Mouse (Mus musculus) monocyte, adult 5-6 weeks (primary cell): ENCODE measurements around the gene Pdik1l. TPM values are rescaled to one million over a fixed set of nuclear protein-coding genes. Genes with fewer than 3 reads are reported as not detected.

Experiments
- ATAC-seq: fragments of 153-309, 156-312 bp; replicated peaks from 2 replicates; pipeline ENCODE4 v1.8.0; 2017; ENCODE audit warnings: mild to moderate bottlenecking; ENCODE audit not compliant: low TSS enrichment, insufficient number of reproducible peaks, severe bottlenecking, poor library complexity, low FRiP score
- total RNA-seq: library from RNA; stranded (forward); fragments of 200-1000, 200-491, 200-594 nt; gene quantifications from 3 replicates; pipeline ENCODE4 v1.2.3, GENCODE M21; 2017

Gene Pdik1l
- total RNA-seq, result 14.7 to 25.2 TPM (median 21.5 TPM) in 3 replicates

GRCm38 (mm10) chr4:134287575-134288025 is at the start of gene Pdik1l:
TSS of gene Pdik1l (minus strand) at chr4:134287895.
- peak; percentile 71 for ATAC-seq

GRCm38 (mm10) chr4:134330281-134330680 is 42.6 kb upstream of the Pdik1l start:
- ATAC-seq, result no peak

DNA sequence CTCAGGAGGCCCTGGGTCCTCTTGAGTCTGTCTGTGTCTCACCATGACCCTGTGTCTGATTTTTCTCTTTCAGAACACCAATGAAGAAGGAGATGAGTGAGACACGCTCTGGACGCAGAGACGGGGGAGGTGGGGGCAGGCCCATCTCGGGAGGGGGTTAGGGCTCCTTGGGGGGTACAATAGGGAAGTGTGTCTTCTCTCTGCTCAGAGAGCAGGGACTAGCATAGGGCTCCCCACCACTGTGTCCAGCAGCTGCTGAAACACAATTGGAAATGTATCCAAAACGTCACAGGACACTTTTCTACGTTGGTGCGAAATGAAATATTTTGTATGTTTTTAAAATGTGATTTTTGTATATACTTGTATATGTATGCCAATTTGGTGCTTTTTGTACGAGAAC is 41.1 kb upstream of the Pdik1l start:
- ATAC-seq, result no peak

DNA sequence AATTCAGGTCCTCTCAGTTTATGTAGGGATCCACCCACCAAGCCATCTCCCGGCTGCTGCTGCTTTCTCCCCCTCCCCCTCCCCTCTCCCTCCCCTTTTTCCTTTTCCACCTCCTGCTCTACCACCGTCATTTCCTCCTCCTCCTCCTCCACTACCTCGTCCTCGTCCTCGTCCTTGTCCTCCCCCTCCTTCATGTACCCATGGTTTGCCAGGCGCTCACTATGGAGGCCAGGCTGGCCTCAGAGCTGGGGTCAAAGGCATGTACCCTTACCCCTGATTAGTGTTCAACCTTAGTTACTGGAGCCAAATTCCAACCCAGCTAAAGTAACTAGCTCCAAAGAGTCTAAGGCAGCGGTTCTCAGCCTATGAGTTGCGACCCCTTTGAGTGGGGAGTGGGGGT is 40.5 kb upstream of the Pdik1l start:
- no peak for ATAC-seq

DNA sequence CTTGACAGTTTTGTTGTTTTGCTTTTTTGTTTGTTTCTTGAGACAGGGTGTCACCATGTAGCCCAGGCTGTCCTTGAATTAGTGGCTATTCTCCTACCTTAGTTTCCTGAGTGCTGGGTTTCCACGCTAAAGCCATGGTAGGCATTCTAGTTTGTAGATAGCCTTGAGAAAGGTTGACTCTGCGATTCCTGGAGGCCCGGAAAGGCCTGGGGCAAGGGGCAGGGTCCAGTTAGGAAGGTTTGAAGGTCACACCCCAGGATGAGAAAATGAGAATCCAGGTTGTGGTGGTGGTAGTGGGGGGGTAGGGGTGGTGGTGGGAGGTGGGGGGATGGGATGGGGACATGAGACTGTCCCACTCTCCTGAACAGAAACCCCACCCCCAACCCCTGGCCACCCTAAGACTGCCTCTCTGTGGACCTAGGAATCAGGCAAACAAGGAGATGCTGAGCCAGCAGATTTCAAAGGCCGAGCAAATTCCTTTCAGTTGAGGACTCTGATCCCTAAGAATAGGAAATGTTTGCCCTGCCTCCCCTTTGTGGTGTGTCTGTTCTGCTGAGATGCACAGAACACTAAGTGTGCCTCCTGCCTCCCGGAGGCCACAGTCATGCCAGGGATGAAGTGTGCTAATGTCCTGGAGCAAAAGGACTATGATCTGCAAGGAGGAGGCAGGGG is 39.3 kb upstream of the Pdik1l start:
- no peak for ATAC-seq

DNA sequence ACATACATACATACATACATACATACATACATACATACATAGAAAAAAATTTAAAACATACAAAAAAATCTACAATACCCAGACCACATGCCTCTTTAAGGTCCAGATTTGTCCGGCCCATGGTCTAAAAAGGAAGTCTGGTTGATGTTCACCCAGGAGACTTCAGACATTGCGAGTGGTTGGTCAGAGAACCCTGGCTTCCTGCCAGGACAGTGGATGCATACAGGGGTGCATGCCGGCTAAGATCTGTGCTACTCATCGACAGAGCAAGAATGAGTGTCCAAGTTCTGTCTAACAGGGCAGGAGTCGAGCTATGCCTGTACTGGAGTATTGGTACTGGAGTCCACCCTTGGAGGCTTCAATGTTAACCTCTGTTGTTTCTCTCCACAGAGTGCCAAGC is 37.0 kb upstream of the Pdik1l start:
- ATAC-seq, result no peak

DNA sequence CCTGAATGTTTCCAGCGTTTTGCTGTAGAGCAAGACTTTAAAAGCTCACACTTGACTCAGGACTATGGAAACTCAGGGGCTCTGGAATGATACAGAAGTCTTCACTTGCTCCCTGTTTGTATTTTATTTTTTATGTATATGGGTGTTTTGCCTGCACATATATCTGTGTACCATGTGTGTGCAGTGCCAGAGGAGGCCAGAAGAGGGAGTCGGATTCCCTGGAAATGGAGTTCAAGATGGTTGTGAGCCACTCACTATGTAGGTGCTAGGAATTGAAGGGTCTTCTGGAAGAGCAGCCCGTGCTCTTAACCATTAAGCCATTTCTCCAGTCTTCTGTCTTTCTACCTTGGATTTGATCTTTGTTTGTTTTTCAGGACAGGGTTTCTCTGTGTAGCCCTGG is 33.8 kb upstream of the Pdik1l start:
- no peak for ATAC-seq

- no peak for ATAC-seq
Observed at GRCm38 (mm10) chr4:134319674-134320073, 32.0 kb upstream of the Pdik1l start.

DNA sequence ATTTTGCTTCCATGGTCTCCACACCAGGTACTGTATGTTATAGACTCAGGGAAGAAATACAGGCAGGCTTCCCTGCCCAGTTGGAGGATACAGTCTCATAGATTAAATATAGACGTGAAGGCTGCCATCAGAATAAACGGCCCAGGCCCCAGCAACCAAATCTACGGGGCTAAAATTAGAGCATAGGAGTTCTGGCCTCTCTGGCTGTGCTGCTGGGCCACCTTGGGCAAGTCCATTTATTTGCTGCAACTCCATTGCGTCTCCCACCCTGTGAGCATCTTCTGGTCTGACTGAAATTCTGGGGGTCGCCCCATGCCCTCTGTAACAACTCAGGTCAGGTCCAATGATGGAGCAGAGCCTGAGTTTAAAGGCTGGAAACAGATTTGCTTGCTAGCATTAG is 31.4 kb upstream of the Pdik1l start:
- no peak for ATAC-seq

DNA sequence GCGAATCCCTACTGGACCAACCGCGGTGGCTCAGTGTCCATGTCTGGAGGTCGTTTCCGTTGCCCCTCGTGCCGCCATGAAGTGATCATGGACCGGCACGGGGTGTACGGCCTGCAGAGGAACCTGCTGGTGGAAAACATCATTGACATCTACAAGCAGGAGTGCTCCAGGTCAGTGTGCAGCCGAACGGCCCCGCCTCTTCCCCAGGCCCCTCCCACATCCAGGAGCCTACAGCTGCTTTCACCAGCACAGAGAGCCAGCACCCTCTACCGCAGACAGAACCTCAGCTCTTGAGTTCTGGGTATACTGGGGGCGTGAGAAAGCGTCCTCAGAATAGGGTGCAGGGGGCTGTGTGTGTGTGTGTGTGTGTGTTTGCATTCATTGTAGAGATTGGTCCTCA is 28.7 kb upstream of the Pdik1l start:
- no peak for ATAC-seq

- ATAC-seq, result no peak
Observed at GRCm38 (mm10) chr4:134315470-134315869, 27.8 kb upstream of the Pdik1l start.

DNA sequence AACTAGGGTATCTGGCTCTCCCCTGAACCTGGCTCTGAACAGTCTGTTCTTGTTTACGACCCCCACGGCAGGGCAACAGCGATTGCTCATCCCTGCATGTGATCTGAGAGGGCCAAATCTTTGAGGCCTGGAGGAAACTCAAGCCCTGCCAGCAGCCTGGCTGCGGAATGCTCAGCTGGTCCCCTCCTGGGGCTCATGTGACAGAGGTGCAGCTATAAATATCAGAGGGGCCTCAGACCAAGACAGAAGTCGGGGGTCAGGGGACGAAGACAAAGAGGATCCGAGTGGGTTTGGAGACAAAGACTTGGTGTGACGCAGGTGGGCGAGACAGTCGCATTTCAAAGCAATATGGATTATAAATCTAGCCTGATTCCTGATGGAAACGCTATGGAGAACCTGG is 27.2 kb upstream of the Pdik1l start, which contains the start of gene Trim63:
TSS of gene Trim63 (plus strand) at position 245 of the 400 bp plus-strand sequence.
- ATAC-seq, result no peak

GRCm38 (mm10) chr4:134314081-134314655 is 26.5 kb upstream of the Pdik1l start:
- no peak for ATAC-seq

DNA sequence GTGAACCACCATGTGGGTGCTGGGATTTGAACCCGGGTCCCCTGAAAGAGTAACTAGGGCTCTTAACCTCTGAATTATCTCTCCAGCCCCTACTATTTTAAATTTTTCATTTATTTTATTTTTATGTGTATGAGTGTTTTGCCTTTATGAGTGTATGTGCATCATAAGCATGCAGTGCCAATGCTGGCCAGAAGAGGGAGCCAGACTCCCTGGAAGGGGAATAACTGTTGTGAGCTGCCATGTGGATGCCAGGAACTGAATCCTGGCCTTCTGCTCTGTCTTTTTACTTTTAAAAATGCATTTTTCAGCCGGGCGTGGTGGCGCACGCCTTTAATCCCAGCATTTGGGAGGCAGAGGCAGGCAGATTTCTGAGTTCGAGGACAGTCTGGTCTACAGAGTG is 25.2 kb upstream of the Pdik1l start:
- no peak for ATAC-seq

DNA sequence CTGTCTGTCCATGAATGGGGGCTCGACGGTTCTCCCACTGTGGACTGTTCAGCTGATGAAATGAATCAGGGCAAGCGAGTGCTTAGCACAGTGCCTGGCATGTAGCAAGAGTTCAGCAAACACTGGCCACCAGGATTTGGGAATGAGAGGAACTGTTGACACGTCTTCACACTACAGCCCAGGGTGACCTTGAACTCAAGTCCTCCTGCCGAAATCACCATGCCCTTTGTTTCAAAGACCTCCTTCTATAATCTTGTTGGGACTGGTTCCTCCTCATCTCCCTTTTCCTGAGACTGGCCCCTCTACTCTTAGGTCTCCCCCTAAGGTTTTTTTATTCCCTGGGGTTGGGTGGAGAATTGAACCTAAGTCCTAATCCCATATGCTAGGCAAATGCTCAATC is 24.6 kb upstream of the Pdik1l start:
- ATAC-seq, result no peak

GRCm38 (mm10) chr4:134311784-134312183 is 24.1 kb upstream of the Pdik1l start:
- ATAC-seq, result no peak

- ATAC-seq, result no peak
Observed at GRCm38 (mm10) chr4:134310656-134311055, 23.0 kb upstream of the Pdik1l start.

- ATAC-seq, result no peak
Observed at GRCm38 (mm10) chr4:134310106-134310505, 22.4 kb upstream of the Pdik1l start.

DNA sequence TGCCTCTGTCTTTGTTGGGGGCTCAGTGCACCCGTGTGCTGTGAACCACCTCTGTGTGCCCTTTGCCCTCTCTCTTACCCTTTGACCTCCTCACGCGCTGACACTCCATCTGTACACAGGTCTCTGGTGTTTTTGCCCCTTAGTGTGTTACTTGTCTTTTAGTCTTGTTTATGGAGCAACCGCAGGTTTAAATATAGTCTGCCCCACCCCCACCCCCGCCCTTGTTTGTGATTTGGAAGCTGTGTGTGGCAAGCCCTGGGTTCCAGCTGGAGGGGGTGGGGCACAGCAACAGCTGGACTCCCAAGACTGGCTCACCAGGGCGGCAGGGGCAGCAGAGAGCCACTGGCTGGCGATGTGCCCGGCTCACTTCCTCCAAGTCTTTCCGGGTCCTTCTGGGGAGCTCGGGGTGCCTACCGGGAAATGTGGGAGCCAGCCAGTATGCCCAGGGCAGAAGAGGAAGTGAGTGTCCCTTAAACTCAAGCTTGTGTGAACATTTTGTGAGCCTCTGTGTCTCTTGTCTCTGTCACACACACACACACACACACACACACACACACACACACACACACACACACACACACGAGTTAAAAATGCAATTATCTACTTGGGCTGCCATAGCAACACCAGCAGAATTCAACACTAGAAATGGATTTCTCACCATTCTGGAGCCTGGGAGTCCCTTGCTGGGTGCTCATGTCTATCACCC is 19.8 kb upstream of the Pdik1l start:
- ATAC-seq, result peak; percentile 85

DNA sequence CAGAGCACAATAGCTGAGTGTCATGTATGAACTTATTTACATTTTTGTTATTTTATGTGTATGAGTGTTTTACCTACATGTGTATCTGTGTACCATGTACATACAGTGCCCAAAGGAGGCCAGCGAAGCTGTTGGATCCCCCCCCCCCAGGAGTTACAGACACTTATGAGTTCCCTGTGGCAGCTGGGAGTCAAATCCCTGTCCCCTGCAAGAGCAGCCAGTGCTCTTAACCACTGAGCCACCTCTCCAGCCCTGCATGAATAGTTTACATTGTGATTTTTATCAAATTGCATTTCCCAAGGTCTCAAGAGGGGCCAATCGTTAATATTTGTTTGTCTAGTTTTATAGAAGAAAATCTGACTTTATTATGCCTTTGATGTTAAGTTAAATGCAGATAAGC is 19.3 kb upstream of the Pdik1l start:
- ATAC-seq, result no peak
